Mouse (Mus musculus) hindbrain, embryonic 11.5 days (tissue): Measurements from ENCODE around the gene Chil6. TPM values are rescaled to one million over a fixed set of nuclear protein-coding genes. Genes with fewer than 3 reads are reported as not detected.

Experiments used
- ATAC-seq: fragments of 200-750 bp; cut with Nextera tagmentation; 2 replicates; pipeline ENCODE4 v1.8.0; 2017; ENCODE audit warnings: mild to moderate bottlenecking, moderate TSS enrichment, moderate library complexity; ENCODE audit not compliant: low FRiP score
- DNase-seq: peaks from one replicate; pipeline ENCODE4 v3.0.0-alpha.2; 2015; ENCODE audit warnings: low spot score
- H3K27ac ChIP-seq: fragments of 300-500 bp; sonication (generic); 2 replicates; pipeline ENCODE4 v1.5.1; 2014; ENCODE audit warnings: mild to moderate bottlenecking, low read depth, low read length
- H3K27me3 ChIP-seq: fragments of 300-500 bp; sonication (generic); 2 replicates; pipeline ENCODE4 v1.6.1; 2014; ENCODE audit warnings: mild to moderate bottlenecking, low read length, moderate library complexity, mixed read lengths; ENCODE audit not compliant: control insufficient read depth, insufficient read depth
- H3K36me3 ChIP-seq: fragments of 300-500 bp; sonication (generic); 2 replicates; pipeline ENCODE4 v1.6.1; 2014; ENCODE audit warnings: mild to moderate bottlenecking, low read length, moderate library complexity, mixed read lengths; ENCODE audit not compliant: control insufficient read depth, insufficient read depth
- H3K4me1 ChIP-seq: fragments of 300-500 bp; sonication (generic); replicated peaks from 2 replicates; pipeline ENCODE4 v1.6.1; 2014; ENCODE audit warnings: low read length, mixed read lengths; ENCODE audit not compliant: control insufficient read depth, insufficient read depth
- H3K4me2 ChIP-seq: fragments of 300-500 bp; sonication (generic); replicated peaks from 2 replicates; pipeline ENCODE4 v1.6.1; 2014; ENCODE audit warnings: mild to moderate bottlenecking, low read depth, low read length
- H3K4me3 ChIP-seq: fragments of 300-500 bp; sonication (generic); 2 replicates; pipeline ENCODE4 v1.5.1; 2014; ENCODE audit warnings: low read depth, low read length
- H3K9ac ChIP-seq: fragments of 300-500 bp; sonication (generic); 2 replicates; pipeline ENCODE4 v1.6.1; 2014; ENCODE audit warnings: low read depth, low read length
- H3K9me3 ChIP-seq: fragments of 300-500 bp; sonication (generic); 2 replicates; pipeline ENCODE4 v1.6.1; 2016; ENCODE audit warnings: low read length; ENCODE audit not compliant: control insufficient read depth
- WGBS: fragments of 180-500 bp; shearing (Covaris S2); extraction: QIAGEN DNeasy Blood & Tissue Kit; methylation state at CpG from one replicate; pipeline ENCODE4 v1.1.7; 2014; 5-methylcytosine and 5-hydroxymethylcytosine counted together
- polyA plus RNA-seq: library from polyadenylated mRNA; unstranded; fragments of >200 nt; fragmentation: Nextera tagmentation; extraction: Ambion mirVana; gene quantifications from 2 replicates; pipeline ENCODE4 v1.2.1, GENCODE M21; 2014

The Chil6 gene
- not detected in 2 replicates for polyA plus RNA-seq

DNA sequence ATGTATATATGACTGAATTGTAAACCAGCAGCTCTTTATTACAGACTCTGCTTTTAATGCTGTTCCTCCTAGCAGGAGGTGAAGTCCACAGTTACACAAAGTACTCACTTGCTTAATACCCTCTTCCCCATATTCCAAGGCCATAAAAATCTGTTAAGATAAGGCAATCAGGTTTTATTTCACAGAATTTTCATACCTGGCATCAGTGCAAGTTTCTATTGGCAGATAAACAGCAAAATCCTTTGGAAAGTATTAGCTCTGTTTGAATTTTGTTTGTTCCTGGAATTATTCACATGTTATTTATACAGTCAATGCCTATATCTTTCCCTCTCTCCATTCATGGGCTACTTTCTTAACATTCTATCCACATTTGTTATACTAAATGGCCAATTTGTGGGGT lies at the start of gene Chil6:
Gene Chil6 (minus strand): TSS at position 101 of the 400 bp plus-strand sequence.
- H3K9ac ChIP-seq = no peak within 1 kb of the TSS
- H3K4me1 ChIP-seq = no peaks in the 10 kb centered on the region
- DNase-seq (no peak), ATAC-seq (no peak)
- H3K27me3 ChIP-seq = no peaks in the 10 kb centered on the region
- H3K4me2 ChIP-seq = no peak within 1 kb of the TSS
- H3K4me3 ChIP-seq = no peak within 1 kb of the TSS
- no peaks in the 10 kb centered on the region for H3K9me3 ChIP-seq
- no peak within 1 kb of the TSS for H3K27ac ChIP-seq
- no peaks in the 10 kb centered on the region for H3K36me3 ChIP-seq

DNA sequence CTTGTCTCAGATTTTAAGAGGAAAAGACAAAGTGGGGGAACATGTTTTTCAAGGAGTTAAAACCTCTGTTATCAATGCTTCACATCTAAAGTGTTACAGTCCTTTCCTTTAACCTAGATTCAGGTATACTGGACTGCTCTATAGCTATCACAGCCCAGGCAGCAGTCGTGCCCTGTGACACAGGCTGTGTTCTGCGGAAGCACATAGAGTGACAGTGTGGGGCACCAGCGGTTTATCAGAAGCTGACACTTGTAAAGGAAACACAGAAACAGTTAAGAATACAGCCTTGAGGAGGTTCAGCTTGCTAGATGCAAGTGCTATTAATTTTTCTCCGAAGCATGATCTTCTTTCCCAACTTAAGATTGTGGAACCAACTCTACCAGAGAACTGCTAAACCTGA lies 46.6 kb upstream of the Chil6 start:
- no peak overlapping the region for H3K4me2 ChIP-seq
- no peaks in the 10 kb centered on the region for H3K4me1 ChIP-seq
- no peak overlapping the region for H3K27ac ChIP-seq
- ATAC-seq = no peak
- no peaks in the 10 kb centered on the region for H3K9me3 ChIP-seq
- H3K4me3 ChIP-seq = no peak overlapping the region
- H3K36me3 ChIP-seq = no peaks in the 10 kb centered on the region
- H3K27me3 ChIP-seq = no peaks in the 10 kb centered on the region
- no peak overlapping the region for H3K9ac ChIP-seq
- 79% methylated on average over 4 of the region's 4 CpGs for WGBS
- no peak for DNase-seq

DNA sequence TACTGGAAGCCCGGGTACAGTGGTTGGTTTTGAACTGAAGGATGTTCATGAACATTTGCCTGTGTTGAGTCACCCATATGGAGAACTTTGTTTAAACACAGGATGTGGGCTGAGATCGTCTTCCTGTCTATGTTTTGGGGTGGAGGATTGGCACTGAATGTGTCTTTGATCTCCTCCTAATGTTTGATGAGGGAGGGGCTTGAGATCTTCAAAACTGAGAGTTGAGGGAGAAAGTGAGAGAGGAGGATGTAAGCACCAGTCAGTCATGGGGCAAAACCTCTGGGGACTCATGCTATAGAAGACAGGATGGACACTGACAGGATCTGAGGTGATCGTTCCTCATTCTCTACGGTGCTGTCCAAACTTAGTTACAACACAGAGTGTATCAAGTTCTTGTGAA lies 43.6 kb upstream of the Chil6 start:
- H3K4me3 ChIP-seq = no peak overlapping the region
- H3K4me2 ChIP-seq = no peak overlapping the region
- WGBS = 81% methylated on average over 4 of the region's 4 CpGs
- no peak for ATAC-seq
- H3K36me3 ChIP-seq = no peaks in the 10 kb centered on the region
- H3K27ac ChIP-seq = no peak overlapping the region
- no peaks in the 10 kb centered on the region for H3K27me3 ChIP-seq
- no peak for DNase-seq
- no peaks in the 10 kb centered on the region for H3K4me1 ChIP-seq
- no peak overlapping the region for H3K9ac ChIP-seq
- H3K9me3 ChIP-seq = no peaks in the 10 kb centered on the region

DNA sequence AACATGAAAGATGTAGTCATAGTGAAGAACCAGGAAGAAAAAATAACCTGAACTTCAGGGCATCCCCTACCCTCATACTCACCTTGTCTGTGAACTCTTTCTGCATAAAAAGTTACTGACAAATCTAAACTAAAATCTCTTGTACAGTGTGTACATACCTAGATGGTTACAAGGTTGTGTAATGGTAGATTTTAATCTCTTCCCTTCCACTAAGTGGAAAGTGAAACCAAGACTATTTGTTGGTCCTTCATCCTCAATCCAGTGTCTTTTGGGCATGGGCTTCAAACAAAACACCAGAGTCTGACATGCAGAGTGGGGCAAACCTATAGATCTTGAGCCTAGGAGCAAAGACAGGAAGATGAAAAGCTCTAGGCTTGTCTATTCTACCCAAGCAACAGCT lies 43.0 kb upstream of the Chil6 start:
- no peak overlapping the region for H3K27ac ChIP-seq
- DNase-seq (no peak), ATAC-seq (peak; percentile 25; the same call in 1 of the 2 replicates)
- no peaks in the 10 kb centered on the region for H3K9me3 ChIP-seq
- H3K9ac ChIP-seq = no peak overlapping the region
- H3K4me3 ChIP-seq = no peak overlapping the region
- H3K4me2 ChIP-seq = no peak overlapping the region
- H3K4me1 ChIP-seq = no peaks in the 10 kb centered on the region
- H3K36me3 ChIP-seq = no peaks in the 10 kb centered on the region
- no peaks in the 10 kb centered on the region for H3K27me3 ChIP-seq

DNA sequence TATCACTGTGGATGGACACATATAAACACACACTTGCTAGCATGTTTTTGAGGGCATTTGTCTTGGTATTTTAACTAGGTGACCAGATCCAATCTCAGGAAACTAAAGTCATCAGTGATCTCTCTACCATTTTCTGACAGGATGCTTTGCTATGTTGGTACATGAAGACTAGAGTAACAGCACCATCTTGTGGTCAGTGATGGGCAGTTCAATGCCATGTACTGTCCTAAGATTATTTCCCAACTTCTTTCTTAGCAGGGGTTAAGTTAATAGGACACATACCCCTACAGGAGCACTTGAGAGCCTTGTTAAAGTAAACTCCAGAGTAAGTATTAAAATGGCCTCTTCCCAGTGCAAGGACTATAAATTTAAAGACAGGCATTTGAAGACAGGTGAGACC lies 42.6 kb upstream of the Chil6 start:
- Histone ChIP-seq H3K9me3 (no peaks in the 10 kb centered on the region), H3K4me2 (no peak overlapping the region), H3K27ac (no peak overlapping the region), H3K4me3 (no peak overlapping the region), H3K4me1 (no peaks in the 10 kb centered on the region), H3K27me3 (no peaks in the 10 kb centered on the region), H3K9ac (no peak overlapping the region), H3K36me3 (no peaks in the 10 kb centered on the region)
- DNase-seq (peak; percentile 66), ATAC-seq (peak; percentile 82)

Other genes starting within 250 kb of the Chil6 start
- not detected in 2 replicates for gene Chil3, start 238.6 kb downstream of the Chil6 start, polyA plus RNA-seq
- not detected in 2 replicates for gene Chil4, start 186.7 kb downstream of the Chil6 start, polyA plus RNA-seq
- gene Dennd2d, start 76.2 kb upstream of the Chil6 start, polyA plus RNA-seq = 0.29 and 0.77 TPM in 2 replicates
- gene Dram2, start 141.6 kb upstream of the Chil6 start, polyA plus RNA-seq = 54.7 and 59.5 TPM in 2 replicates
- 42.2 and 42.6 TPM in 2 replicates for gene Cept1, start 141.6 kb upstream of the Chil6 start, polyA plus RNA-seq